Mouse (Mus musculus) 416B (cell line): ENCODE measurements around the gene Maip1.
A peak's percentile ranks its signal among the peaks of the same experiment; 100 is the strongest.

Experiments used
- DNase-seq: peaks from one replicate; pipeline ENCODE4 v3.0.0; 2011; ENCODE audit warnings: low read depth

Maip1 gene

DNA sequence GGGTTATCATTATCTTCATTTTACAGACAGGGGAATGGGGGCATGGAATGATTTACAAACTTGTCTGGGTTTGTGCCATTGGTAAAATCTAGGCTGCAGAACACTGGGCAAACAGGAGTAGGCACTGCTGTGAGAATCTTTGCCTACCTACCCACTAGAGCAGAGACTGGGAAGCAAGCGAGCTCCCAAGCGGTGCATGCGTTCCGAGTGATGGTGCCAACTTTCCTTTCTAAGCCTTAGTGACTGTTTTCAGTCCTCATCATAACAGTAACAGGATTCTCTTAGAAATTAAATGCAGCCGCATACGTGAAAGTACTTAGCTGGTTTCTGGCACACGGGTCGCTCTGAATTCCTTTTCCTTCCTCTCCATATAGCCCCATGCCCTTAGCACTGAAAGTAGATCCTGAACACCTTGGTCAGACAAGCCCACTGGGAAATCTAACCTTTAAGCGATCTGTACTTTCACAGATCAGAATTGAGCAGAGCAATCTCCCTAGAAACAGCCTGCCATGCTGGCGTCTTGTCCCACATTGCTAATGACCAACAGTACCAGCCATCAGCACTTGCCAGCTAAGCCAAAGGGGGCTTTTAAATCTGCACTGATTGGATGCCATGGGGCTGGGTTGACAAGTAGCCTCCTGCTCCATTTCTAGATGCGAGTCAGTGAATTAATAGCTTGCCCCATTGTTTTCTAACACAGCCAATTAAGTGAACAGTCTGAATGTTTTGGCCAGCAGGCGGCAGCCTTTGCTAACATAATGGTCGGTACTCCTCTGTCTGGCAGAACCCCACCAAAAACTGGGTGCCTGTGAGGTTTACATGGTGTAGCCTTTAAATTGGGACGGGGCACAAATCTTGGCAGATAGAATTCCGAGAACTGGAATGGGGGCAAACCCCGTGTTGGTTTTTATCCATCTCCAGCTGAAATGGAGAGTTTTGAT lies 22.5 kb downstream of the Maip1 start:
- DNase-seq, result peak; percentile 70

DNA sequence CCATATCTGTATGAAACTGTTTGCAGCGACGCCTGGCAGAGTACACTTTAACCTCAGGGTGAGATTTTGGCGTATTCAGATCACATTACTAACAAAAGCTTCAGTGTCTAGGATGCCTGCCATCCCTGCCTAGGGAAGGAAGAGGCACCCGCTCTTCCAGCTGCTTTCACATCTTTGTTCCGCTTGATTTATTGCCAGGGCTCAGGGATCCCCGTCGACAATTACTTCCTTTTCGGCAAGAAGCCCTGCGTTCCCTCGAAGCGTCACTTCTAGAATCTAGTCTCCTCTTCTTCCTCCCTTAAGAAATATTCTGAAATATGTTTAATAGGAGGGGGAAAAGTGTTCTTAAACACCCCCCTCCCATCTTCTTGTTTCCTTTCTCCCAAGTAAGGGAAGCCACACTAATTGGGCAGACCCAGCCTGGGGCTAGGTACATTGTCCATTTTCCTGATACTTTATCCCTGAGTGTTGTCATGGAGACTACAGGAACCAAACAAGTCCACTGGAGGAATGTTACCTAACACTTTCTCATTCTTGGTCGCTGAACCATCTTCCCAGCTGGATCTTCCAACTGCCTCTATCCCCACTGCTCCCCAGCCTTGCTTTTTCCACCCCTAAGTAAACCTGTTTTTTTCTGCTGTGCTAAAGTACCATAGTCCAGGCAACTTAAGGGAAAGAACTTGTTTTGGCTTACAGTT lies 23.8 kb downstream of the Maip1 start:
- no peak for DNase-seq

DNA sequence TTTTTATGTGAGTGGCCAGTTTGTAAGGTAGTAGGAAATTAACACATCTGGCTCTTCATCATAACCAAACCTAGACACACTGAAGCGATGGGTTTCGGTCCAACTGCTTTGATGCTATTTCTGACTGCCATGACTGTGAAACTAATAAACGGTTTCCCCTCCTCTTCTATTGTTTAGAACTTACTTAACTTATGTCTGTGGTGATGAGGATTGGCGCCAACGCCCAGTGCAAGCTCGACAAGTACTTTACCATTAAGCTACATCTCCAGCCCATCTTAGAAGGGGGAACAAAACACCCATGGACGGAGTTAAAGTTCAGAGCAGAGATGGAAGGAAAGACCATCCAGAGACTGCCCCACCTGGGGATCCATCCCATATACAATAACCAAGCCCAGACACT lies 27.0 kb downstream of the Maip1 start:
- DNase-seq, result no peak

DNA sequence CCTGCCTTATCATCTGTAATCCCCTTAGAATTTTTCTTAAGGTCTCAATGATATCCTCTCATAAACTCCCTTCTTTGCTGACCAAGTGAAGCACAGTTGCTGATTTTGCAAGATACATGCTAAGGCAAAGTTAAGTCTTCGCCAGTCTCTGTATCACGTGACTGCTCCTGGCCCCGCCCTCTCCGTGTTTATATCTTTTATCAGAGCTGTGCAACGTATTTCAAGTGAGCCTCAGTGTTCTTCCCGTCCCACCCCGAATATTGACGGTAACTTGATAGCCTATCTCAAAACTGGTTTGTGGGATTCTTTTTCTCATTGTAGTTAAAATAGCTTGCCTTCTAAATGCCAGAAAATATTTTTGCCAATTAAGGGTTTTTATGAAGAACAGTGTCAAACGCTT lies 30.3 kb downstream of the Maip1 start:
- no peak for DNase-seq

DNA sequence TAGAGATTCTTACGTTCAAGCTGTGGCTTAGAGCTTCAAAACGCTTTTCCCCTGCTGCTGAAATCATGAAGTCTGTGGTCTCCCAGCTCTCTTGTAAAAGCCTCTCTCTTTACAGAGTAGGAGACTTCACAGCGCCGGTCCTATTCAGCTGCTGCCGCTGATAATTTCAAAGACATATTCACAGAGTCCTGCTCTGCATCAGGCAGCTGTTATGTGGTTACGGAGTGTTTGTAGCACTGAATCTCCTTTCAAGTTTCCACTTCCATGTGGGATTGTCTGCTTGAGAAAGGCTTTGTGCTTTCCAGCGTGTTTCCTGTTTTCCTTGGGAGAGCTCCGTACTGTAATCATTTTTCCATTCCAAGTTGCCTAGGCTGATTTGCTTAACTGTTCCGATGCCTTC lies 30.8 kb downstream of the Maip1 start:
- DNase-seq, result no peak

DNA sequence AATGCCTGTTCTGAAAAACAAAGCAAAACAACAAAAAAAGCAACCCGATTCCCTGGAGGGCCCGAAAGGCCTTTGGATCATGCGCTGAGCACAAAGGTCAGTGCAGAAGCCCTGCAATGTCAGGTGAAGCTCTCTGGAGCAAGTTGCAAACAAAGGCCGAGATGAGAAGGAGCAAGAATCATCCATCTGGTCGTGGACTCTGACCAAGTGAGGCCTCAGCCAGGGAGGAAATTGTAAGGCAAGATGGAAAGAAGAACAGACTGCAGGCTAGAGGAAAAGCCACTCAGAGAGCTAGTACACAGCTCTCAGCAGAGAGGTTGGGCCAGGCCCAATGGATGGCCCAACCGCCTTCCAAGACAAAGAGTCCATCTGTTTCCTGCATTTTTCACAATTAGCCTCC lies 32.9 kb downstream of the Maip1 start:
- no peak for DNase-seq

DNA sequence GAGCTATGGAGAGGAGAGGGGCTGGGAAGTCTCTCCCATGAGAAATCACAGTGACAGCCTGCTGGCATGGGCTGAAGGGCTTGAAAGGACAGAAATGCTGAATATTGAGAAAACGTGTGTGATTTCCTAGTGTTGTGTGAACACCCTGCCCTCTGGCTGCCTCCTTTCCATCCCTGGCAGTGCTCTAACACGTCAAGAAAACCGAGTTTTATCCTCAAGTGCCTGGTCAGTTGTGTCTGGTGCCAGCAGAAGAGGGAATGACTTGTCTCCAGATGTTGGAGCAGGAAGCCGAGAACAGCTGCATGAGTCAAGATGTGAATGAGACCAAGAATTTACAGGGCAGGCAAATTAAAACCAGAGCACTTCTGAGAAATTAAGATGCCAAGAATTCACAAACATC lies 34.6 kb downstream of the Maip1 start:
- no peak for DNase-seq

DNA sequence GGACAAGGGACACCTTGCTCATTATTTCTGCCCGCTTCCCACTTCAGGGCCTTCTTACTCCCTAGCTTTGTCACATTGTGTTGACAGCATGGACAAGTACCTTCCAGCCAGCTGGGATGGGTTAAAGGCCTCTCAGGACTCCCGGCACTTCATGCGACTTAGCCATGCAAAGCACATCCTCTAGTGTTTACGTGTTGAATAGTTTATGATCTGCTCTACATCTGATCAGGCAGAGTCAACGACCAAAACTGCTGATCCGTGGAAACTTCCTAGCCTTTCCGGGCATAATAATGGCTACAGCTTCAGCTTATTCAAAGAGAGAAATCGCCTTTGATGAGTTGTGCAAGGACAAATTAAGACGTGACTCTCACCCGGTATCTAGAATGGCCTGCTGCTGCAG lies 39.6 kb downstream of the Maip1 start:
- DNase-seq, result no peak

DNA sequence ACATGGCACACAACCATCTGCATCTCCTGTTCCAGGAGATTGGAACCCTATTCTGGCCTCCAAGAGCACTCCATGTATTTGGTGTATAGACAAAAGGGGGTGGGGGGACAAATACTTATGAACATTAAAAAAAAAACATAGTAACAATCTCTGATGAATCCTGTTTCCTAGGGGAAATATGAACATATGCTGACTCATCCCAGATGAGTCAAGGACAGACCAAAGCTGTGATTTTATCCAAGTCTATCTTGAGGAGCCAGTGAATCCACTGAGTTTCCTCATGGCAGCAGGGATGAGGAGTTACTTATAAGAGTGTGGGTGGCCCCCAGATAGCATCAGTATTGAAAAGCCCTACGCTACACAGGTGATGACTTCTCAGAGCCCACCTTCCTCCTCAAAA lies 44.1 kb downstream of the Maip1 start:
- no peak for DNase-seq

DNA sequence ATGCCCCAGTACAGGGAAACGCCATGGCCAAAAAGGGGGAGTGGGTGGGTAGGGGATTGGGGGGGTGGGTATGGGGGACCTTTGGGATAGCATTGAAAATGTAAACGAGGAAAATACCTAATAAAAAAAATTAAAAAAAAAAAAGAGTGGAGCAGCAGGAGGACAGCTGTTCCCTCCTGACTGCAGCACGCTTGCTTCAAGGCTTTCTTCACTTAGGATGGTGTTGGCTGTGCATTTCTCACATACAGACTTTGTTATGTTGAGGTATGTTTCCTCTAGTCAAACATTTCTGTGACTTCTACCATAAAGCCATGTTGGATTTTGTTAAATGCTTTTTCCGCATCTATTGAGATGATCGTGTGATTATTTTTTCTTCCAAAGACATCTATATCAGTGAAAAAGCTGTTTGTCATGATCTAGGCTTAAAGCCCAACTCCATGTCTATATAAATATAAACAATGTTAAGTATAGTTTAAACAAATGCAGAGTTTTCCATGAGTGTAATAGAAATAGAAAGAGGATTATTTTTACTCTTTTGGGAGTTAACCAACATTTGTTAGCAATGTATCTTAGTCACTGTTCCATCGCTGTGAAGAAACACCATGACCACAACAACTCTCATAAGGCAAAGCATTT lies 54.3 kb downstream of the Maip1 start:
- DNase-seq, result no peak
